Mouse (Mus musculus) liver, embryonic 13.5 days (tissue): ENCODE data around the gene Hipk3. TPM values are rescaled to one million over a fixed set of nuclear protein-coding genes. Genes with fewer than 3 reads are reported as not detected.

ENCODE experiments used
- ATAC-seq: fragments of 200-750 bp; cut with Nextera tagmentation; 2 replicates; pipeline ENCODE4 v1.8.0; 2017; ENCODE audit warnings: low read depth, mild to moderate bottlenecking, moderate number of reproducible peaks, moderate library complexity
- DNase-seq: peaks from one replicate; pipeline ENCODE4 v3.0.0; 2022
- H3K27ac ChIP-seq: fragments of 300-500 bp; sonication (generic); 2 replicates; pipeline ENCODE4 v1.5.1; 2015; ENCODE audit warnings: moderate library complexity, mild to moderate bottlenecking, inconsistent platforms
- H3K27me3 ChIP-seq: fragments of 300-500 bp; sonication (generic); 2 replicates; pipeline ENCODE4 v1.6.1; 2015; ENCODE audit warnings: mild to moderate bottlenecking, inconsistent platforms
- H3K36me3 ChIP-seq: fragments of 300-500 bp; sonication (generic); 2 replicates; pipeline ENCODE4 v1.6.1; 2015; ENCODE audit warnings: mild to moderate bottlenecking, inconsistent platforms
- H3K4me1 ChIP-seq: fragments of 300-500 bp; sonication (generic); replicated peaks from 2 replicates; pipeline ENCODE4 v1.6.1; 2015; ENCODE audit warnings: inconsistent platforms
- H3K4me2 ChIP-seq: fragments of 300-500 bp; sonication (generic); 2 replicates; pipeline ENCODE4 v1.6.1; 2015; ENCODE audit warnings: inconsistent platforms, mild to moderate bottlenecking, moderate library complexity
- H3K4me3 ChIP-seq: fragments of 300-500 bp; sonication (generic); replicated peaks from 2 replicates; pipeline ENCODE4 v1.5.1; 2015; ENCODE audit warnings: mild to moderate bottlenecking, inconsistent platforms
- H3K9ac ChIP-seq: fragments of 300-500 bp; sonication (generic); 2 replicates; pipeline ENCODE4 v1.6.1; 2015; ENCODE audit warnings: mild to moderate bottlenecking, inconsistent platforms
- H3K9me3 ChIP-seq: fragments of 300-500 bp; sonication (generic); replicated peaks from 2 replicates; pipeline ENCODE4 v1.6.1; 2016; ENCODE audit warnings: inconsistent platforms
- WGBS: fragments of 180-500 bp; shearing (Covaris S2); methylation state at CpG from one replicate; pipeline ENCODE4 v1.1.7; 2015; ENCODE audit not compliant: insufficient replicate concordance; 5-methylcytosine and 5-hydroxymethylcytosine counted together
- polyA plus RNA-seq: library from polyadenylated mRNA; unstranded; fragments of >200 nt; fragmentation: Nextera tagmentation; extraction: Ambion mirVana; gene quantifications from 2 replicates; pipeline ENCODE4 v1.2.1, GENCODE M21; 2015

The Hipk3 gene
- polyA plus RNA-seq, 1 experiment from 2014 or later = 5.3 TPM

- 28% methylated on average over 2 of the region's 2 CpGs for WGBS
- no peak overlapping the region for H3K27ac ChIP-seq
These were observed 49.5 kb downstream of the Hipk3 start for GRCm38 (mm10) chr2:104444776-104445175.

GRCm38 (mm10) chr2:104442341-104442740 lies 51.9 kb downstream of the Hipk3 start:
- no peak overlapping the region for H3K9ac ChIP-seq
- no peak overlapping the region for H3K4me2 ChIP-seq
- H3K27me3 ChIP-seq = no peaks in the 10 kb centered on the region
- peaks cover 35% of the 10 kb centered on the region for H3K36me3 ChIP-seq
- no peaks in the 10 kb centered on the region for H3K4me1 ChIP-seq
- DNase-seq = no peak
- no peaks in the 10 kb centered on the region for H3K9me3 ChIP-seq
- H3K4me3 ChIP-seq = no peak overlapping the region
- ATAC-seq = no peak
- H3K27ac ChIP-seq = no peak overlapping the region
- 74% methylated on average over 4 of the region's 4 CpGs for WGBS

More at GRCm38 (mm10) chr2:104444776-104445175, 49.5 kb downstream of the Hipk3 start:
- Histone ChIP-seq H3K4me3 (no peak overlapping the region), H3K9me3 (no peaks in the 10 kb centered on the region), H3K36me3 (peaks cover 18% of the 10 kb centered on the region), H3K9ac (no peak overlapping the region), H3K27me3 (no peaks in the 10 kb centered on the region), H3K4me2 (no peak overlapping the region), H3K4me1 (0 out of 2 replicates have a peak, but pooled peaks cover 4% of the 10 kb centered on the region)
- DNase-seq = peak; percentile 38
- ATAC-seq = peak; percentile 65; the same call in 1 of the 2 replicates

- ATAC-seq (no peak), DNase-seq (no peak)
- no peaks in the 10 kb centered on the region for H3K9me3 ChIP-seq
- H3K4me2 ChIP-seq = no peak overlapping the region
- H3K36me3 ChIP-seq = peaks cover 70% of the 10 kb centered on the region
- H3K4me3 ChIP-seq = no peak overlapping the region
- WGBS = 85% methylated on average over 3 of the region's 3 CpGs
- no peak overlapping the region for H3K9ac ChIP-seq
- no peak overlapping the region for H3K27ac ChIP-seq
- no peaks in the 10 kb centered on the region for H3K4me1 ChIP-seq
- no peaks in the 10 kb centered on the region for H3K27me3 ChIP-seq
These were observed 58.0 kb downstream of the Hipk3 start for GRCm38 (mm10) chr2:104436226-104436625.

- H3K27me3 ChIP-seq = no peaks in the 10 kb centered on the region
- no peaks in the 10 kb centered on the region for H3K4me1 ChIP-seq
- ATAC-seq = no peak
- no peak overlapping the region for H3K9ac ChIP-seq
- peaks cover 50% of the 10 kb centered on the region for H3K36me3 ChIP-seq
- DNase-seq = no peak
- H3K27ac ChIP-seq = no peak overlapping the region
- no peak overlapping the region for H3K4me2 ChIP-seq
- H3K4me3 ChIP-seq = no peak overlapping the region
- 86% methylated on average over 6 of the region's 6 CpGs for WGBS
- no peaks in the 10 kb centered on the region for H3K9me3 ChIP-seq
These were observed 63.2 kb downstream of the Hipk3 start for GRCm38 (mm10) chr2:104431067-104431466.

GRCm38 (mm10) chr2:104430566-104430965 lies 63.7 kb downstream of the Hipk3 start:
- 89% methylated on average over 5 of the region's 5 CpGs for WGBS
- no peaks in the 10 kb centered on the region for H3K9me3 ChIP-seq
- H3K9ac ChIP-seq = no peak overlapping the region
- H3K27ac ChIP-seq = no peak overlapping the region
- no peaks in the 10 kb centered on the region for H3K4me1 ChIP-seq
- no peaks in the 10 kb centered on the region for H3K27me3 ChIP-seq
- DNase-seq (no peak), ATAC-seq (no peak)
- H3K36me3 ChIP-seq = peaks cover 45% of the 10 kb centered on the region
- no peak overlapping the region for H3K4me3 ChIP-seq
- H3K4me2 ChIP-seq = no peak overlapping the region

- DNase-seq = no peak
- no peak for ATAC-seq
- H3K4me3 ChIP-seq = no peak overlapping the region
- 72% methylated on average over 3 of the region's 3 CpGs for WGBS
- no peaks in the 10 kb centered on the region for H3K4me1 ChIP-seq
- H3K9me3 ChIP-seq = no peaks in the 10 kb centered on the region
- no peak overlapping the region for H3K9ac ChIP-seq
- no peak overlapping the region for H3K27ac ChIP-seq
- H3K4me2 ChIP-seq = no peak overlapping the region
- H3K27me3 ChIP-seq = no peaks in the 10 kb centered on the region
- peaks cover 14% of the 10 kb centered on the region for H3K36me3 ChIP-seq
These were observed 68.1 kb downstream of the Hipk3 start for GRCm38 (mm10) chr2:104426112-104426511.

- no peak for ATAC-seq
- no peak overlapping the region for H3K4me2 ChIP-seq
- no peak overlapping the region for H3K27ac ChIP-seq
- no peaks in the 10 kb centered on the region for H3K4me1 ChIP-seq
- DNase-seq = no peak
- no peak overlapping the region for H3K9ac ChIP-seq
- no peaks in the 10 kb centered on the region for H3K36me3 ChIP-seq
- H3K27me3 ChIP-seq = no peaks in the 10 kb centered on the region
- H3K4me3 ChIP-seq = no peak overlapping the region
- no peaks in the 10 kb centered on the region for H3K9me3 ChIP-seq
- 8% methylated on average over 1 of the region's 1 CpGs for WGBS
These were observed 72.0 kb downstream of the Hipk3 start for GRCm38 (mm10) chr2:104422230-104422629.

- H3K4me2 ChIP-seq = no peak overlapping the region
- no peaks in the 10 kb centered on the region for H3K36me3 ChIP-seq
- no peaks in the 10 kb centered on the region for H3K9me3 ChIP-seq
- no peak overlapping the region for H3K9ac ChIP-seq
- no peaks in the 10 kb centered on the region for H3K27me3 ChIP-seq
- H3K4me3 ChIP-seq = no peak overlapping the region
- 19% methylated on average over 4 of the region's 4 CpGs for WGBS
- ATAC-seq = no peak
- no peak overlapping the region for H3K27ac ChIP-seq
- no peaks in the 10 kb centered on the region for H3K4me1 ChIP-seq
- no peak for DNase-seq
These were observed 73.4 kb downstream of the Hipk3 start for GRCm38 (mm10) chr2:104420805-104421204.

- Histone ChIP-seq H3K4me2 (no peak overlapping the region), H3K9ac (no peak overlapping the region), H3K9me3 (no peaks in the 10 kb centered on the region), H3K27ac (no peak overlapping the region), H3K4me3 (no peak overlapping the region), H3K36me3 (no peaks in the 10 kb centered on the region), H3K27me3 (no peaks in the 10 kb centered on the region), H3K4me1 (no peaks in the 10 kb centered on the region)
- DNase-seq (no peak), ATAC-seq (no peak)
- WGBS = 68% methylated on average over 1 of the region's 1 CpGs
These were observed 74.2 kb downstream of the Hipk3 start for GRCm38 (mm10) chr2:104419999-104420398.

- WGBS = 51% methylated on average over 2 of the region's 2 CpGs
- Histone ChIP-seq H3K27ac (no peak overlapping the region), H3K9ac (no peak overlapping the region), H3K4me2 (no peak overlapping the region), H3K9me3 (no peaks in the 10 kb centered on the region), H3K4me1 (no peaks in the 10 kb centered on the region), H3K4me3 (no peak overlapping the region), H3K36me3 (no peaks in the 10 kb centered on the region), H3K27me3 (no peaks in the 10 kb centered on the region)
- ATAC-seq (no peak), DNase-seq (no peak)
These were observed 74.8 kb downstream of the Hipk3 start for GRCm38 (mm10) chr2:104419411-104419810.

- peaks cover 58% of the 10 kb centered on the region for H3K27me3 ChIP-seq
- 63% methylated on average over 3 of the region's 3 CpGs for WGBS
- ATAC-seq (no peak), DNase-seq (no peak)
- no peak overlapping the region for H3K4me3 ChIP-seq
- H3K4me2 ChIP-seq = no peak overlapping the region
- no peaks in the 10 kb centered on the region for H3K9me3 ChIP-seq
- no peak overlapping the region for H3K9ac ChIP-seq
- no peaks in the 10 kb centered on the region for H3K36me3 ChIP-seq
- H3K27ac ChIP-seq = no peak overlapping the region
- peaks cover 3% of the 10 kb centered on the region for H3K4me1 ChIP-seq
These were observed 81.2 kb downstream of the Hipk3 start for GRCm38 (mm10) chr2:104413011-104413410.

- Histone ChIP-seq H3K27me3 (peaks cover 64% of the 10 kb centered on the region), H3K9ac (no peak overlapping the region), H3K4me2 (no peak overlapping the region), H3K4me3 (no peak overlapping the region), H3K4me1 (peaks cover 3% of the 10 kb centered on the region), H3K9me3 (no peaks in the 10 kb centered on the region), H3K27ac (no peak overlapping the region), H3K36me3 (no peaks in the 10 kb centered on the region)
- WGBS = 12% methylated on average over 4 of the region's 4 CpGs
- ATAC-seq (no peak), DNase-seq (no peak)
These were observed 81.8 kb downstream of the Hipk3 start for GRCm38 (mm10) chr2:104412496-104412895.
